Mouse (Mus musculus) layer of hippocampus, adult 9-10 months (tissue): ENCODE results near the gene Mrpl57.
A peak's percentile ranks its signal among the peaks of the same experiment; 100 is the strongest.
"Not testable (repeated sequence)": the region's sequence is repeated elsewhere in the genome, so short reads cannot be mapped to it uniquely, and the experiment has no call there.

ENCODE experiments used
- DNase-seq: peaks from one replicate; pipeline ENCODE4 v3.0.0; 2022; ENCODE audit warnings: low spot score

The Mrpl57 gene

GRCm38 (mm10) chr14:57825788-57826751, at the start of gene Mrpl57, which contains the start of gene Ska3:
Gene Mrpl57, plus strand, starts transcription at chr14:57826234.
Gene Ska3, minus strand, starts transcription at chr14:57826185.
- peak; percentile 78 for DNase-seq

GRCm38 (mm10) chr14:57787406-57787805, 38.6 kb upstream of the Mrpl57 start:
- no peak for DNase-seq

GRCm38 (mm10) chr14:57789311-57789710, 36.7 kb upstream of the Mrpl57 start:
- DNase-seq: no peak

GRCm38 (mm10) chr14:57789759-57790158, 36.3 kb upstream of the Mrpl57 start:
- DNase-seq: no peak

- no peak for DNase-seq
Observed at GRCm38 (mm10) chr14:57791171-57791570, 34.9 kb upstream of the Mrpl57 start.

- DNase-seq: no peak
Observed at GRCm38 (mm10) chr14:57797551-57797950, 28.5 kb upstream of the Mrpl57 start.

- DNase-seq: peak; percentile 92
Observed at GRCm38 (mm10) chr14:57797991-57798931, 27.8 kb upstream of the Mrpl57 start, which contains the start of gene Sap18. Gene Sap18, plus strand, starts transcription at chr14:57798180.

GRCm38 (mm10) chr14:57803731-57804130, 22.3 kb upstream of the Mrpl57 start:
- DNase-seq: no peak

GRCm38 (mm10) chr14:57808558-57808957, 17.5 kb upstream of the Mrpl57 start:
- no peak for DNase-seq

- DNase-seq: no peak
Observed at GRCm38 (mm10) chr14:57810886-57811285, 15.1 kb upstream of the Mrpl57 start.

GRCm38 (mm10) chr14:57811844-57812243, 14.2 kb upstream of the Mrpl57 start:
- no peak for DNase-seq

GRCm38 (mm10) chr14:57820839-57821238, 5.2 kb upstream of the Mrpl57 start:
- no peak for DNase-seq

GRCm38 (mm10) chr14:57827284-57827683, 1.2 kb downstream of the Mrpl57 start:
- no peak for DNase-seq

- DNase-seq: no peak
Observed at GRCm38 (mm10) chr14:57833526-57833925, 7.5 kb downstream of the Mrpl57 start.

- no peak for DNase-seq
Observed at GRCm38 (mm10) chr14:57835157-57835556, 9.1 kb downstream of the Mrpl57 start.

GRCm38 (mm10) chr14:57844535-57844934, 18.5 kb downstream of the Mrpl57 start:
- DNase-seq: no peak

GRCm38 (mm10) chr14:57848061-57848460, 22.0 kb downstream of the Mrpl57 start:
- not testable (repeated sequence) for DNase-seq

- no peak for DNase-seq
Observed at GRCm38 (mm10) chr14:57848646-57849045, 22.6 kb downstream of the Mrpl57 start.

GRCm38 (mm10) chr14:57850330-57850729, 24.3 kb downstream of the Mrpl57 start:
- no peak for DNase-seq

- no peak for DNase-seq
Observed at GRCm38 (mm10) chr14:57852961-57853360, 26.9 kb downstream of the Mrpl57 start.

- not testable (repeated sequence) for DNase-seq
Observed at GRCm38 (mm10) chr14:57856037-57856436, 30.0 kb downstream of the Mrpl57 start.

GRCm38 (mm10) chr14:57858601-57859000, 32.6 kb downstream of the Mrpl57 start:
- DNase-seq: no peak
